Mouse (Mus musculus) liver, embryonic 16.5 days (tissue): ENCODE results near the gene Rtp4. TPM values are rescaled to one million over a fixed set of nuclear protein-coding genes. Genes with fewer than 3 reads are reported as not detected.

Experiments used
- ATAC-seq: fragments of 200-750 bp; cut with Nextera tagmentation; 2 replicates; pipeline ENCODE4 v1.8.0; 2017; ENCODE audit warnings: low read depth, mild to moderate bottlenecking, moderate number of reproducible peaks, moderate library complexity
- H3K27ac ChIP-seq: fragments of 300-500 bp; sonication (generic); 2 replicates; pipeline ENCODE4 v1.5.1; 2014; ENCODE audit warnings: mild to moderate bottlenecking, low read length
- H3K27me3 ChIP-seq: fragments of 300-500 bp; sonication (generic); 2 replicates; pipeline ENCODE4 v1.6.1; 2014; ENCODE audit warnings: low read depth, low read length, mixed read lengths; ENCODE audit not compliant: control insufficient read depth, insufficient read depth
- H3K36me3 ChIP-seq: fragments of 300-500 bp; sonication (generic); 2 replicates; pipeline ENCODE4 v1.6.1; 2014; ENCODE audit warnings: mild to moderate bottlenecking; ENCODE audit not compliant: control insufficient read depth, insufficient read depth
- H3K4me1 ChIP-seq: fragments of 300-500 bp; sonication (generic); 2 replicates; pipeline ENCODE4 v1.6.1; 2014; ENCODE audit warnings: low read depth, low read length, mixed read lengths; ENCODE audit not compliant: control insufficient read depth
- H3K4me2 ChIP-seq: fragments of 300-500 bp; sonication (generic); 2 replicates; pipeline ENCODE4 v1.6.1; 2014; ENCODE audit warnings: low read depth, low read length, mixed read lengths
- H3K4me3 ChIP-seq: fragments of 300-500 bp; sonication (generic); 2 replicates; pipeline ENCODE4 v1.5.1; 2014; ENCODE audit warnings: low read depth, mild to moderate bottlenecking, low read length
- H3K9ac ChIP-seq: fragments of 300-500 bp; sonication (generic); 2 replicates; pipeline ENCODE4 v1.6.1; 2014; ENCODE audit warnings: low read depth, low read length
- H3K9me3 ChIP-seq: fragments of 300-500 bp; sonication (generic); replicated peaks from 2 replicates; pipeline ENCODE4 v1.6.1; 2016; ENCODE audit warnings: low read length; ENCODE audit not compliant: control insufficient read depth
- WGBS: fragments of 180-500 bp; shearing (Covaris S2); extraction: QIAGEN DNeasy Blood & Tissue Kit; methylation state at CpG from one replicate; pipeline ENCODE4 v1.1.7; 2014; ENCODE audit not compliant: insufficient replicate concordance; 5-methylcytosine and 5-hydroxymethylcytosine counted together
- polyA plus RNA-seq: library from polyadenylated mRNA; unstranded; fragments of >200 nt; fragmentation: Nextera tagmentation; extraction: Ambion mirVana; gene quantifications from 2 replicates; pipeline ENCODE4 v1.2.1, GENCODE M21; 2015

The Rtp4 gene
- polyA plus RNA-seq: 5.6 and 6.5 TPM in 2 replicates

DNA sequence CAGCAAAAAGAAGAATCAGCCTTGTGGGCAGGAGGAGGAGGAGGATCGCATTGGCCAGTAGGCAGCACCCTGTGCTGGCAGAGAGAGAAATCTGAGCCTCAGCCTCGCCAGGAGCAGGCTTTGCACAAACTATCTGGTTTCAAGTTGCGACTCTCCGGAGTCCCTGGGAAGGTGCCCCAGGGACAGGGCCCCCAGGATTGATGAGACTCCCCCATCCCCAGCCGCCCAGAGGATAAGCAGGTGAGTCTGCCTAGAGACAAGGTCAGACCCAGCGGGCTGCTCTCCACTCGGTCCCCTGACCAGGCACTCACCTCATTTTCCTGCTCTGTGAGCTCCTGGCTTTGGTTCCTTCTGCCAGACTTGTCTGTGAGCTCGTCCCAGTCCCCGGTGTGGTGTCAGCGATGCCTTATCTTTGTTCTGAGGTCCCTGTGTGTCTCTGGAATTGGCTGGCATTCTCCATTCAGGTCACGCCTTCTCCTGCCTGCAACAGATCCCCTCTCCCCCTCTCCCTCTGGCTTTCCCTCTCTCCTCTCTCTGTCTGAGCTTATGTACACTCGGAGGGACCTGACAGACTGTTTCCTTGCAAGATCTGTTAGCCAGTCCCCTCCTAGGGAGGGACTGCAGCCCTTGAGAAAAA is at the start of gene Rtp4, which contains the start of gene Masp1:
Gene Rtp4 (plus strand): TSS at position 57 of the 637 bp plus-strand sequence.
Gene Masp1 (minus strand): TSS at position 581 of the 637 bp plus-strand sequence.
- peaks cover 4% of the 10 kb centered on the region; the same call in 1 of the 2 replicates for H3K4me1 ChIP-seq
- peak within 1 kb of the TSS; percentile 82 for H3K27ac ChIP-seq
- H3K36me3 ChIP-seq: no peaks in the 10 kb centered on the region; the same call in 1 of the 2 replicates
- H3K27me3 ChIP-seq: no peaks in the 10 kb centered on the region
- H3K9me3 ChIP-seq: no peaks in the 10 kb centered on the region
- peak within 1 kb of the TSS; percentile 44 for H3K9ac ChIP-seq
- H3K4me2 ChIP-seq: peak within 1 kb of the TSS; percentile 28
- H3K4me3 ChIP-seq: peak within 1 kb of the TSS; percentile 57
- ATAC-seq: peak; percentile 47; the same call in 1 of the 2 replicates
- WGBS: 3% methylated on average over 12 of the region's 12 CpGs

DNA sequence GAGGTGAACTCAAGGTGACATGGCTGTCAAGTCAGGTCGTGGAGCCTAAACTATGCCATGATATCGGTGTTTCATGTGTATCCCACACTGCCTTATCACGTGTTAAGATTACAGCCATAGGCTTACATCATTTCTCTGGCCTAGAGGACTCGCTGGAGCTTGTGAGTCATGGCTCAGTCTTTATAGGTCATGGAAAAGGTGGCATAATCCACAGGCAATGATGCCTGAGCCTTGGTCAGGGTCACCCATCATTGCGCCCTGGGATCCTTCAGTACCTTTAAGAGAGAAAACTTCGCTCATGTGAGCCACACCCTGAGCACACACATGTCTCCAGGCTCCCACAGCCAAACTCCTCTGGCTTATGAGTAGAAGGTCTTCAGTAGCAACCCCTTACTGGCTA is 48.5 kb upstream of the Rtp4 start:
- ATAC-seq: no peak
- WGBS: 72% methylated on average over 6 of the region's 6 CpGs
- Histone ChIP-seq H3K27me3 (no peaks in the 10 kb centered on the region), H3K9me3 (no peaks in the 10 kb centered on the region), H3K4me1 (no peaks in the 10 kb centered on the region; the same call in 1 of the 2 replicates), H3K4me3 (no peak overlapping the region), H3K4me2 (no peak overlapping the region), H3K36me3 (no peaks in the 10 kb centered on the region), H3K9ac (no peak overlapping the region), H3K27ac (no peak overlapping the region)

GRCm38 (mm10) chr16:23472046-23472445 is 48.0 kb upstream of the Rtp4 start:
- H3K27ac ChIP-seq: no peak overlapping the region
- no peak overlapping the region for H3K4me3 ChIP-seq
- 44% methylated on average over 3 of the region's 3 CpGs for WGBS
- no peaks in the 10 kb centered on the region for H3K27me3 ChIP-seq
- H3K4me1 ChIP-seq: no peaks in the 10 kb centered on the region; the same call in 1 of the 2 replicates
- no peak for ATAC-seq
- H3K9ac ChIP-seq: no peak overlapping the region
- H3K4me2 ChIP-seq: no peak overlapping the region
- H3K9me3 ChIP-seq: no peaks in the 10 kb centered on the region
- no peaks in the 10 kb centered on the region for H3K36me3 ChIP-seq

GRCm38 (mm10) chr16:23475651-23476050 is 44.4 kb upstream of the Rtp4 start:
- Histone ChIP-seq H3K27me3 (no peaks in the 10 kb centered on the region), H3K27ac (no peak overlapping the region), H3K9ac (no peak overlapping the region), H3K4me1 (no peaks in the 10 kb centered on the region), H3K4me3 (no peak overlapping the region), H3K4me2 (no peak overlapping the region), H3K36me3 (no peaks in the 10 kb centered on the region), H3K9me3 (no peaks in the 10 kb centered on the region)
- WGBS: 61% methylated on average over 4 of the region's 4 CpGs
- ATAC-seq: no peak

- no peak for ATAC-seq
- no peaks in the 10 kb centered on the region for H3K4me1 ChIP-seq
- no peaks in the 10 kb centered on the region for H3K27me3 ChIP-seq
- H3K27ac ChIP-seq: no peak overlapping the region
- H3K9me3 ChIP-seq: no peaks in the 10 kb centered on the region
- H3K9ac ChIP-seq: no peak overlapping the region
- H3K4me3 ChIP-seq: no peak overlapping the region
- no peak overlapping the region for H3K4me2 ChIP-seq
- H3K36me3 ChIP-seq: no peaks in the 10 kb centered on the region
Measured at GRCm38 (mm10) chr16:23476598-23476997, 43.5 kb upstream of the Rtp4 start.

- no peak overlapping the region for H3K4me3 ChIP-seq
- no peak overlapping the region for H3K9ac ChIP-seq
- H3K36me3 ChIP-seq: no peaks in the 10 kb centered on the region
Measured at GRCm38 (mm10) chr16:23479872-23480603, 40.1 kb upstream of the Rtp4 start.

DNA sequence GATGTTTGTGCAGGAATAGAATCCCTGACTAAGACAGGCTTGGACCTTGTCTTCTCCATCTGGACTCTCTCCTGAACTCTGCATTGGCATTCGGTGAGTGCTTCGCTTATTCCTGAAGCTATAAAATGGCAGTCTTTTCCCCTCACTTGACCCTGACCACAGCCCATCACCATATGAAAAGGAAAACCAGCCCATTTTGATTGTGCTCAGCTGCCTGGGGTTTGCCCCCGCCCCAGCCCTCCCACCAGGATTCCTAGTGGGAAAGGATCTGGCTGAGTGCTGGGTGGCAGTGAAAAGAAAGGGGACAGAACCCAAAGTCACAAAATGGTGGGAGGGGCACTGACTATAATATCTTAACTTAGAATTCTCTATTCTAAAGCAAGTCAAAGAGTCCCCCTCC is 37.9 kb upstream of the Rtp4 start:
- Histone ChIP-seq H3K4me1 (no peaks in the 10 kb centered on the region), H3K4me2 (no peak overlapping the region), H3K4me3 (no peak overlapping the region), H3K36me3 (no peaks in the 10 kb centered on the region), H3K27ac (no peak overlapping the region), H3K27me3 (no peaks in the 10 kb centered on the region), H3K9ac (no peak overlapping the region), H3K9me3 (no peaks in the 10 kb centered on the region)
- WGBS: 72% methylated on average over 3 of the region's 3 CpGs
- ATAC-seq: no peak

More at GRCm38 (mm10) chr16:23479872-23480603, 40.1 kb upstream of the Rtp4 start:
- Histone ChIP-seq H3K27ac (no peak overlapping the region), H3K4me2 (no peak overlapping the region), H3K27me3 (no peaks in the 10 kb centered on the region), H3K9me3 (no peaks in the 10 kb centered on the region), H3K4me1 (no peaks in the 10 kb centered on the region)
- WGBS: 59% methylated on average over 7 of the region's 7 CpGs
- no peak for ATAC-seq

DNA sequence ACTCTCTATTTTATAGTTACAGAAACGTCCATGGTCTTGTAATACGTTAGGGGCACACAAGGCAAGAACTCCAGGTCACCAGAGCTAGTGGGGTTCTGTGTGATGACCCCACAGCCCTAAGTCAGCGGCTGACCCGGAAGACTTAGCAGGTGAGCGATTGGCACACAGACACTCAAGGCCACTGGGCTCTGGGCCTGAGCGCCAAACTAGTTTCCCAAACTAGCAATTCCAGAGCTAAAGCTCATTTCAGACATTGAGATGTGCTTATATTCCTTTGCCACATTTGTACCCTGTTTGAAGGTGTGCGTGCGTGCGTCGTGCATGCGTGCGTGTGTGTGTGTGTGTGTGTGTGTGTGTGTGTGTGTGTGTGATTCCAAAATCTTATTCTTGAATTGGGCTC is 37.2 kb upstream of the Rtp4 start:
- no peak for ATAC-seq
- Histone ChIP-seq H3K4me2 (no peak overlapping the region), H3K9me3 (no peaks in the 10 kb centered on the region), H3K27ac (no peak overlapping the region), H3K27me3 (no peaks in the 10 kb centered on the region), H3K9ac (no peak overlapping the region), H3K4me1 (no peaks in the 10 kb centered on the region), H3K4me3 (no peak overlapping the region), H3K36me3 (no peaks in the 10 kb centered on the region)
- 74% methylated on average over 12 of the region's 12 CpGs for WGBS

DNA sequence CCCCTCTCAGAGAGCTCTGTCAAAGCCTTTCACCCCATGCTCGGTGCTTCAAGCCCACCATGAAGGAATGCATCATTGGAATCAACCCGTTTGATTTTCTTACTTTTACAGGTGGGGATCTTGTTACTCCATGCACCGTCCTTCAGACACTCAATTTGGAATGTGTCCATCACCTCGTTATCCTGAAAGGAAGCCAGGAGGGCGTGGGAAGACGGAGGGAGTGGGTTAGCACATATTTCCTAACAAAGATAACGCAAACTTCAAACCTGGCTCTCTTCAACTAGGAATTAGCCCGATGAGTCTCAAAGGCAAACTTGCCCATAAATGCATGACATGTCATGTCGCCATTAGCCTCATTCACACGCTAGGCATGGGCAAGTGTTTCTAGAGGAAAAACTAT is 36.8 kb upstream of the Rtp4 start:
- Histone ChIP-seq H3K4me3 (no peak overlapping the region), H3K36me3 (no peaks in the 10 kb centered on the region), H3K4me2 (no peak overlapping the region), H3K4me1 (no peaks in the 10 kb centered on the region), H3K9ac (no peak overlapping the region), H3K27me3 (no peaks in the 10 kb centered on the region), H3K9me3 (no peaks in the 10 kb centered on the region), H3K27ac (no peak overlapping the region)
- WGBS: 64% methylated on average over 10 of the region's 10 CpGs
- ATAC-seq: no peak
